Mouse (Mus musculus) gastrocnemius, adult 2 months (tissue): ENCODE measurements around the gene Coro6. TPM values are rescaled to one million over a fixed set of nuclear protein-coding genes. Genes with fewer than 3 reads are reported as not detected.

Experiments used
- DNase-seq: peaks from one replicate; pipeline ENCODE4 v3.0.0; 2022
- H3K27ac ChIP-seq: fragments of 200-600 bp; 2 replicates; pipeline ENCODE4 v1.8.1; 2022; ENCODE audit warnings: mild to moderate bottlenecking
- H3K4me3 ChIP-seq: fragments of 200-600 bp; 2 replicates; pipeline ENCODE4 v1.8.1; 2022; ENCODE audit warnings: mild to moderate bottlenecking, moderate library complexity
- CTCF ChIP-seq: fragments of 200-600 bp; IDR thresholded peaks from 2 replicates; pipeline ENCODE4 v1.8.1; 2022; ENCODE audit warnings: antibody characterized with exemption, mild to moderate bottlenecking, moderate library complexity
- intact Hi-C: fragments of 180-260 bp; cut with DNase I; formaldehyde crosslinking; loops from one replicate; pipeline ENCODE4 v1.15.1; 2025
- total RNA-seq, 2 experiments: library from RNA; stranded (reverse); gene quantifications; 2 replicates each; pipeline ENCODE4 v1.2.3; 2021

Coro6 gene
- total RNA-seq, 2 experiments from 2014 or later = 165 to 257 TPM

DNA sequence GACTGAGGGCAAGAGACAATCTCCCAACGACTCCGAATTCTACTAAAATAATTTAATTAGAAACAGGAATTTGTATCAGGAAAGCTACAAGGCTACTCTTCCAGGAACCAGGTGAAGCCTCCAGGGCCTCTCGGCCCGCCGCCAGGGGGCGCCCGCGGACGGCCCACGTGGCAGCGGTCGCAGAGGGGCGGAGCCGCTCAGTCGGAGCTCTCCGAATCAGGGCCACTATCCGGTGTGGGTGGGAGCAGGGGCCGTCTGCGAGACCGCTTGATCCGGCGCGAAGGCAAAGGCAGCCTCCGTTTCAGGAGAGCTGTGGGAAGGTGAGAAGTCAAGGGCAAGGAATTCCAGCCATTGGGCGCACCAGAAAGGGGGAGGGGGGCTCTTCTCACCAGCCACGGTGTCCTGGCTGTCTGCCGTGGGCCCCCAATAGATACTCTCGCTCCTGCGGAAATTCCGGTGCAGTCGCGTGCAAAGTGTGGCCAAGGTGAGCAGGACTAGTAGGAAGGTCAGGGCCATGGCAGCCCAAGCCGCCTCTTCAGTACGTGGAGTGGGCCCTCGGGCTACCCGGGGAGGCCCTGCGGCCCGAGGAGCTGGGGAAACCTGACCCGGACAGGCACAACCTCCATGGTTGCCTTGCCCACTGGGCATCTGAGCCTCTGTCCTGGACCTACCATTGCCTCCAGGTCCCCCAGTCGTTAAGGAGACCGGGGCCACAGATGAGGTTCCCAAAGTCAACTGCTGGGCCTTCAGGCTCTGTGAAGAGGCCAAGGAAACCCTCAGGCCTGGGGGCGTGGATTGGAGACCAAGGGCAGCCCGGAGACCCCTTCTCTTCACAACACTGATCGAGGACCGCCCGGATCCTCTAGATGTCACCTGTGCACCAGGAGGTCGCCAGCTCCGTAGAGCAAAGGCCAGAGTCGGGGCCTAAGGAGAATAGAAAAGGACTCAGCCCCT lies 46.1 kb downstream of the Coro6 start:
- peak; percentile 91 for DNase-seq
- H3K4me3 ChIP-seq = peak overlapping the region; percentile 81
- peak overlapping the region; percentile 70 for H3K27ac ChIP-seq
- intact Hi-C loops = loop anchor here (5.0 to 10.0 kb wide), 2 partner anchors 124 to 404 kb away; no protein-coding TSS in a partner anchor
- TF ChIP-seq CTCF = no peak

DNA sequence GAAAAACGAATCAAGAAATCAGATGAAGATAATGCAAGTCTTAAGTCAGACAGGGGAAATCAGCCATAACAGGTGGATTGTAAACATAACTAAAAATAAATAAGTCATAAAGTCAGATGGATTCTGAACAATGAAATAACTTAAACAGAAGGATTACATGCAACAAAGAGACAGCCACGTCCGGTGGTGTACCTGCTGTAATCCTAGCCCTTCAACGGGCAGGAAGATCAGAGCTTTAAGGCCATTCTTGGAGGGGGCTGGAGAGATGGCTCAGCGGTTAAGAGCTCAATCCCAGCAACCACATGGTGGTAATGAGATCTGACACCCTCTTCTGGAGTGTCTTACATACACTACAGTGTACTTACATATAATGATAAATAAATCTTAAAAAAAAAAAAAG lies 49.1 kb downstream of the Coro6 start:
- intact Hi-C loops = loop anchor here (5.0 to 10.0 kb wide), 2 partner anchors 96 to 283 kb away; partner anchors contain the start of gene Taok1
- no peak for DNase-seq
- Histone ChIP-seq H3K27ac (no peak overlapping the region), H3K4me3 (no peak overlapping the region)
- no peak for TF ChIP-seq CTCF

DNA sequence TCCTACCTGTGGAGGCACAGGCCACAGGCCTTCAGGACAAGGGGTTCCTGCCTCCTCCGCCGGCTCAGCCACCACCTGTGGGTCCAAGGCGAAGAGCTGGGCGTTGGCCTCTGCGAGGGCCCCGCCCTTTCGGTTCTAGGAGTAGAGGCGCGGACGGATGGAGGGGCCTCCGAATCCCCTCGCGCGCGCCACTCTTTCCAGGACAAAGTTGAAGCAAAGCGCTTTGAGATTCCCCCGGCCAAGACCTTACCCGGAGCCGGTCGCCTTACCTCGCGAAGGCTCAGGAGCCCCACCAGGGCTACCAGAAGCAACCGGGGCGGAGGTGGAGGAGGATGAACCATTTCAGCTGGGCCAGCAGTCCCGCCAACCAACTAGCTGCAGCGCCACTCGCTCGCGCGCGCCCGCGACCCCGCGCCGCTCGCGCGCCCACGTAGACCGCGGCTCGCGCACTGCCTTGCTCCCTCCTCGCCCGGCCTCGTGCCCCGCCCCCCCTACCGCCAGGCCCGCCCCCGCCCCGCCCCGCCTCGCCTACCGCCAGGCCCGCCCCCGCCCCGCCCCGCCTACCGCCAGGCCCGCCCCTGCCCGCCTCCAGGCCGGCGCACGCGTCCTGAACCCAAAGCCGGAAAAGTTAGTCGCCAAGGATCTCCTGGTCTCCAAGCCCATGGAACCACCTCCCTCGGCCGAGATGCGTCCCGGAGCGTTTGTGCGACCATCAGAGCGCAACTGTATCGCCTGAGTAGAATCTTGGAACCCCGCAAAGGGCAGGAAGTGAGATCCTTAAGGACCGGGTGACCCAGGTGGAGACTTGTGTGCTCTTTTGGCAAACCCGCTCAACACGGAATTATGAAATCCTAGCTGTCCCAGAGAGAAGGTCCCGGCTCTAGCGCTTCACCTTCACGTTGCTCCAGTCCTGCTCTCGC lies 50.9 kb downstream of the Coro6 start:
- intact Hi-C loops = loop anchor here (5.0 to 10.0 kb wide), 2 partner anchors 94 to 282 kb away; partner anchors contain the start of gene Taok1
- peak; percentile 93 for DNase-seq
- TF ChIP-seq CTCF = 0 out of 2 replicates have a peak, but pooled peaks have one; percentile 5
- H3K4me3 ChIP-seq = peak overlapping the region; percentile 82
- H3K27ac ChIP-seq = peak overlapping the region; percentile 94

DNA sequence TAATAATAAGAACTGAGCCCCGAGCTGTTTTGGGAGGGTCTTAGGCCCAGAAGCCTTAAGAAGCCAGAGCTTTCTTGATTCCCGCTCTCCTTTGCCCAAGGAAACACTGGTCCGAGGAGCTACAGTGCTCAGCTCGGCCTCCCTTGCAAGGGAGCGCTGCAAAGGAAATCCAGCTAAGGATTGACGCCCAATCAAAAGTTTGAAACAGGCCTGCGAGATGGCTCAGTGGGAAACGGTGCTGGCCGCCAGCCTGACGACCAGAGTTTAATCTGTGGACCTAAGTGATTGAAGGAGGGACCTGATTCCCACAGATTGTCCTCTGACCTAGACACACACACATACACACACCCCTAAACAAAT lies 51.6 kb downstream of the Coro6 start:
- Histone ChIP-seq H3K27ac (peak overlapping the region; percentile 94), H3K4me3 (peak overlapping the region; percentile 82)
- intact Hi-C loops = loop anchor here (5.0 to 10.0 kb wide), 2 partner anchors 94 to 281 kb away; partner anchors contain the start of gene Taok1
- no peak for TF ChIP-seq CTCF
- DNase-seq = no peak

DNA sequence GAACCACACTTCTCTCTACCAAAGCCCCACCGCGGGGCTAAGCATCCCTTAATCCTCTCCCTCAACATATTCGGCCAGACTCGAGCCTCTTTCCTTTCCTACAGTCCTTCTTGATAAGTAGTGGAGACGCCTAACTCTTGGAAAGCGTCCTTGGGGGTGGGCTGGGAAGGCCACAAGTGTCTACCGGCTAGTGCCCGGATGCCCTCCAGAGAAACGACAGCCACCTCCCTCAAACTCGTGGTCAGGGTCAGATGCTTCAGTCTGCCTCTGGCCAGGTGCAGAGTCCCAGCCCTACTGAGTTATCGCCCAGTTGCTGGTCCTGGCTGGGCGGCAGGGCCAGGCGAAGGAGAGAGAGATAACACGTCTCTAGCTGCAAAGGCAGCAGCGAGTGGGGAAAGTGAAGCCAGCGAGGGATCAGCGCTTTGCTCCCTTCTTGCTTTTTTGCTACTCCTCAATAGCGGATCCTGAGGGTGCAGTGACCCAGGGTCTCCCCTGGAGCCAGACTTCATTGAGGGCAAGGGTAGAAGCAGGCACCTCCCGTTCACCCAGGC lies 52.1 kb downstream of the Coro6 start:
- TF ChIP-seq CTCF = no peak
- no peak for DNase-seq
- Histone ChIP-seq H3K27ac (peak overlapping the region; percentile 94), H3K4me3 (peak overlapping the region; percentile 82)
- intact Hi-C loops = loop anchor here (5.0 to 10.0 kb wide), 2 partner anchors 93 to 280 kb away; partner anchors contain the start of gene Taok1

DNA sequence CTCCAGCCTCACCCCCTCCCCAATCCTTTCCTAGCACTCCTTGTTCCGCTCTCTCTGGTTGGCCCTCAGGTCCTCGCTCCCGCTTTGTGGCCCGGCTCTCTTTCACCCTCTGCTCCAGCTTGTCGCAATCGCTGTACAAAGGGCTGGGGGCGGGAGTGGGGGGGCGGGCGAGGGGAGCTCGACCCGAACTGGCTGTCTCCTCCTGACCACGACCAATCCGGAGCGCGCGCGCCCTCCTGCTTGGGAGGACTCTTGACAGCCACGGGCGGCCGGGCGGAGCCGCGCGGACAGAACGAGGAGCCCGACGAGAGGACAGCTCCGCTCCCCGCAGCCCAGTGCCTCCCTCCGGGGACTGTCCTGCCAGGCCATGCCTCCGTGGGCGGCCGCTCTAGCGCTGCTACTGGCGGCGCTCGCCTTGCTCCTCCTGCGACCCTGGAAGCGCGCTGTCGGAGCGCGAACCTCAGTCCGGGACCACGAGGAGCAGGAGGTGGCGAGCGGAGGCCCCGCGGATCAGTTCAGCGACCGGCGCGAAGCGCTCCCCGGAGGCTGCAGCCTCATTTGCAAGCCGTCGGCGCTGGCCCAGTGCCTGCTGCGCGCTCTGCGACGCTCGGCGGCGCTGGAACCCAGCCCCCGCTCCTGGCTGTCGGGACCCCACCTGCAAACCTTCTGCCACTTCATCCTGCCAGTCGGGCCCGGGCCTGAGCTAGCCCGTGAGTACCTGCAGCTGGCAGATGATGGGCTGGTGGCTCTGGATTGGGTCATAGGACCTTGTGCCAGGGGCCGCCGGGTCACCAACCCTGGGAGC lies 52.8 kb downstream of the Coro6 start, which contains the start of gene Abhd15:
Abhd15 (plus strand) TSS at position 290 of the 805 bp plus-strand sequence.
- H3K27ac ChIP-seq = peak within 1 kb of the TSS; percentile 94
- DNase-seq = peak; percentile 90
- intact Hi-C loops = loop anchor here (5.0 to 10.0 kb wide), 2 partner anchors 92 to 280 kb away; partner anchors contain the start of gene Taok1
- H3K4me3 ChIP-seq = peak within 1 kb of the TSS; percentile 82
- no peak for TF ChIP-seq CTCF

DNA sequence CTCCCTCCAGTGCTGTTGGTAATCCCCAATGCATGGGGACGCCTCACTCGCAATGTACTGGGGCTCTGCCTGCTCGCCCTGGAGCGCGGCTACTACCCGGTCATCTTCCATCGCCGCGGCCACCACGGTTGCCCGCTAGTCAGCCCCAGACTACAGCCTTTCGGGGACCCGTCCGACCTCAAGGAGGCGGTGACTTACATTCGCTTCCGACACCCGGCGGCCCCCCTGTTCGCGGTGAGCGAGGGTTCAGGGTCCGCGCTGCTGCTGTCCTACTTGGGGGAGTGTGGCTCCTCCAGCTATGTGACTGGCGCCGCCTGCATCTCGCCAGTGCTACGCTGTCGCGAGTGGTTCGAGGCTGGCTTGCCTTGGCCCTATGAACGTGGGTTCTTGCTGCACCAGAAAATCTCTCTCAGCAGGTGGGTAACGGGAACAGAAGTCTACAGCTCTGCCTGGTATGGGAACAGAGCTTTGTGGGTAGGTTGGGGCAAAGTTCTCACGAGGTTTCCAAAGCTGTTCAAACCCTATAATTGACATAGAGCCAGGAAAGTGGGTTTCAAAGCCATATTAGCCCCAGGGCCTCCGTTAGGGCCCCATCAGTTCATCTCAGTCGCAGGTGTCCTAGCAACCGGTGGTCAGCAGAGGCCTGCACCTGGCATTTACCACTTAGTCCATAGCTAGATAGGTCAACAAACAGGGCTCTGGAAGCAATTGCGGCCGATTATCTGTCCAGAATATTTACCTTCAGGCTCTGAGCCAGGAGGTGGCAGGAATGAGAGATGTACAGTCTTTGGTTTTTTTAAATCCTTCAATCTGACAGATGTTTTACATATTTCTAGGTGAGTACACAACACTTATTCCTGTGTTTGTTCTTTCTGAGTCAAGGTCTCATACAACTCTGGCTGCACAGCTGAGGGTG lies 53.7 kb downstream of the Coro6 start, which contains the start of gene Trp53i13:
Trp53i13 (minus strand) TSS at position 344 of the 916 bp plus-strand sequence.
- Histone ChIP-seq H3K27ac (peak within 1 kb of the TSS; percentile 94), H3K4me3 (peak within 1 kb of the TSS; percentile 82)
- intact Hi-C loops = loop anchor here (10.0 kb wide), 1 partner anchor 279 kb away; no protein-coding TSS in a partner anchor
- no peak for DNase-seq
- no peak for TF ChIP-seq CTCF

DNA sequence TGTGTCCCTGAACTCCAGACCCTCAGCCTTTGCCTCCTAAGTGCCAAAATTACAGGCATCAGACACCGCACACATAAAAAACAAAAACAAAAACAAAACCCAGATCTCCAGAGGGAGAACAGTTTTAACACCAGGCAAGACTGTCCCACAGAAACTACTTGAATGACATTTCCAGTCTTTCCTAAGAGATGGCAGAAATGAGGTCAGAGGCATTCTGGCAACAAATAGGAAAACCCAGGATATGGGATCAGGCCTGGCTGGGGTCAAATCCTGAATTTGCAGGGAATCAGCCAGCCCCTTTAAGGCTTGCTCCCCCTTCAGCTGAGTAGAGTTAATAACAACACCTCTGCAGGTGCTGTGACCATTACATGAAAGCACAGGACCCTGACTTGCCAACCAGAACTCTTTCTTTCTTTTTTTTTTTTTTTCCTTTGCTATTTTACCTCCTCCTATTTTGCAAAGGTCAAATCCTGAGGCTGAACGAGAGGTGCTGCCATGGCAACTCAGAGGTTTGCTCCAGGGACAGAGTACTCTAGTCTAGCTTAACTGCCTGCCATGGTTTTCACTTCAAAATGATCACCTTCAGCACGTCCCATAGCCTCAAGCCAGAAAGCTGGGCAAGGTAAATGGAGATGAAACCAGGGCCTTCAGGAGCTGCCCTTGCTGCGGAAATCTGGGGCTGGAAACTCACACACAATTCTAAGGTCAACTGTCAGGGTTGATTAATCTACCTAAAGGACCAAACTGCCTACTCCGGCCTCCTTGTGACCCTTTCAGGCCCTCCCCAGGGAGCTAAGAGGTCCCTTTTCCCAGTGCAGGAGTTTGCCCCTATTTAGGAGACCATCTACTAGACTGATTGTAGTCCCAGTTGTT lies 54.6 kb downstream of the Coro6 start:
- Histone ChIP-seq H3K4me3 (no peak overlapping the region), H3K27ac (no peak overlapping the region)
- intact Hi-C loops = loop anchor here (10.0 kb wide), 1 partner anchor 278 kb away; no protein-coding TSS in a partner anchor
- no peak for DNase-seq
- TF ChIP-seq CTCF = no peak
